Mouse (Mus musculus) G1E (cell line): ENCODE data around the gene Nos1. TPM values are rescaled to one million over a fixed set of nuclear protein-coding genes. Genes with fewer than 3 reads are reported as not detected.

Experiments
- ATAC-seq: 2 replicates; pipeline ENCODE4 v1.8.0; 2016; ENCODE audit warnings: mild to moderate bottlenecking; ENCODE audit not compliant: insufficient number of reproducible peaks, poor library complexity, low FRiP score, severe bottlenecking; ENCODE audit errors: extremely low read depth
- DNase-seq: peaks from one replicate; pipeline ENCODE4 v3.0.0; 2012; ENCODE audit warnings: low spot score
- H3K27me3 ChIP-seq: 2 replicates; pipeline ENCODE4 v1.6.1; 2012; ENCODE audit warnings: mild to moderate bottlenecking, low read length, inconsistent platforms; ENCODE audit not compliant: insufficient read depth
- H3K36me3 ChIP-seq: replicated peaks from 2 replicates; pipeline ENCODE3; 2012; ENCODE audit warnings: mild to moderate bottlenecking, inconsistent platforms
- H3K4me1 ChIP-seq: 2 replicates; pipeline ENCODE4 v1.6.1; 2012; ENCODE audit warnings: low read depth, low read length, inconsistent platforms, mixed read lengths; ENCODE audit not compliant: insufficient read depth
- H3K4me3 ChIP-seq: 2 replicates; pipeline ENCODE4 v1.5.1; 2012; ENCODE audit warnings: low read depth, mild to moderate bottlenecking, inconsistent platforms, low read length, moderate library complexity, mixed read lengths
- H3K9me3 ChIP-seq: replicated peaks from 2 replicates; pipeline ENCODE4 v1.6.1; 2012; ENCODE audit warnings: inconsistent platforms
- CTCF ChIP-seq: IDR thresholded peaks from 2 replicates; pipeline ENCODE4 v1.5.1; 2012; ENCODE audit warnings: low read depth, low read length, inconsistent platforms, mixed read lengths
- GATA1 ChIP-seq: IDR thresholded peaks from 2 replicates; pipeline ENCODE4 v1.6.1; 2012; ENCODE audit warnings: borderline replicate concordance, low read length, inconsistent platforms, mixed read lengths
- GATA2 ChIP-seq: IDR thresholded peaks from 2 replicates; pipeline ENCODE4 v1.6.1; 2012; ENCODE audit warnings: low read depth, low read length, inconsistent platforms, borderline replicate concordance
- POLR2AphosphoS5 ChIP-seq: IDR thresholded peaks from 2 replicates; pipeline ENCODE4 v1.6.1; 2012; ENCODE audit warnings: low read depth, low read length, inconsistent platforms; ENCODE audit not compliant: insufficient replicate concordance
- TAL1 ChIP-seq: conservative IDR thresholded peaks from 2 replicates; pipeline ENCODE4 v1.6.1; 2012; ENCODE audit warnings: low read depth, low read length, inconsistent platforms, mixed read lengths
- polyA plus RNA-seq: library from polyadenylated mRNA; stranded (reverse); fragments of >175 nt; gene quantifications from 2 replicates; pipeline ENCODE4 v1.2.3, GENCODE M21; 2012
- total RNA-seq, 2 experiments: library from RNA; stranded (forward) in 1 of 2; stranded (reverse) in 1 of 2; fragments of 200-1000 nt in 1 of 2; fragments of >200 nt in 1 of 2; fragmentation: Nextera tagmentation in 1 of 2; gene quantifications; 2 replicates each; pipeline ENCODE4 v1.2.3; 2014 to 2017

Gene Nos1
- total and polyA plus RNA-seq, 3 experiments: 0.05 TPM; not detected in 2

DNA sequence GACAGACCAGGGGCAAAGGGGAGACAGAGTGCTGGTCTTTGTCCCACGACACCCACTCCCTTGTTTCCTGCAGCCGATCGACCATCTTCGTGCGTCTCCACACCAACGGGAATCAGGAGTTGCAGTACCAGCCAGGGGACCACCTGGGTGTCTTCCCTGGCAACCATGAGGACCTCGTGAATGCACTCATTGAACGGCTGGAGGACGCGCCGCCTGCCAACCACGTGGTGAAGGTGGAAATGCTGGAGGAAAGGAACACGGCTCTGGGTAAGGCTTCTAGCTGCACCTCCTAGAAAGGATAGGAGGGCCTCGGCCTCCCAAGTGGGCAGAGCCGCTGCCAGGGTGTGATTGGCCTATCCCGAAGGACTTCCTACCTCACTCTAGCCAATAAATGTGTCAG is 155.5 kb downstream of the Nos1 start:
- no peaks in the 10 kb centered on the region for H3K4me1 ChIP-seq
- H3K36me3 ChIP-seq: no peaks in the 10 kb centered on the region
- peaks cover 62% of the 10 kb centered on the region for H3K9me3 ChIP-seq
- no peak for TF ChIP-seq CTCF
- TF ChIP-seq POLR2AphosphoS5: no peak
- TF ChIP-seq GATA2: no peak
- no peak for TF ChIP-seq GATA1
- no peak for TF ChIP-seq TAL1
- ATAC-seq (no peak), DNase-seq (no peak)
- no peak overlapping the region for H3K4me3 ChIP-seq
- H3K27me3 ChIP-seq: no peaks in the 10 kb centered on the region

GRCm38 (mm10) chr5:117937186-117937585 is 156.4 kb downstream of the Nos1 start:
- DNase-seq (no peak), ATAC-seq (no peak)
- TF ChIP-seq POLR2AphosphoS5 (no peak), GATA2 (no peak)
- no peaks in the 10 kb centered on the region for H3K27me3 ChIP-seq
- H3K4me3 ChIP-seq: no peak overlapping the region
- H3K36me3 ChIP-seq: no peaks in the 10 kb centered on the region
- peaks cover 65% of the 10 kb centered on the region for H3K9me3 ChIP-seq
- no peaks in the 10 kb centered on the region for H3K4me1 ChIP-seq

DNA sequence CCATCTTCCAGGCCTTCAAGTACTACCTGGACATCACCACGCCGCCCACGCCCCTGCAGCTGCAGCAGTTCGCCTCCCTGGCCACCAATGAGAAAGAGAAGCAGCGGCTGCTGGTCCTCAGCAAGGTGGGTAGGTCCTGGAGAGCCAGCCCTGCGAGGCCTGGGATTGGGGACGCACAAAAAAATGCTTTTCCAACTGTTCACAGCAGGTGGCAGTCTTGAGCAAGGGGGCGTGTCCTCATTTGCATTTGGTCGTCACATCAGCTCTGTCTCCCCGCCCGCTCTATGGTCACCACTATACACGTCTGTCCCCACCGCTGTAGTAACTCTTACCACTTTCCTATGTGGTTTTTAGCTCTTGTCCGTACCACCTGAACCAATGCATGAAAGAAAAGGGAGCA is 157.3 kb downstream of the Nos1 start:
- TF ChIP-seq CTCF (no peak), GATA1 (no peak), POLR2AphosphoS5 (no peak), TAL1 (no peak), GATA2 (no peak)
- no peaks in the 10 kb centered on the region for H3K36me3 ChIP-seq
- H3K4me3 ChIP-seq: no peak overlapping the region; the same call in 1 of the 2 replicates
- peaks cover 64% of the 10 kb centered on the region for H3K9me3 ChIP-seq
- no peaks in the 10 kb centered on the region for H3K27me3 ChIP-seq
- H3K4me1 ChIP-seq: no peaks in the 10 kb centered on the region
- DNase-seq (no peak), ATAC-seq (no peak)

GRCm38 (mm10) chr5:117939402-117939801 is 158.6 kb downstream of the Nos1 start:
- H3K4me1 ChIP-seq: no peaks in the 10 kb centered on the region
- no peaks in the 10 kb centered on the region for H3K27me3 ChIP-seq
- ATAC-seq (no peak), DNase-seq (no peak)
- peaks cover 67% of the 10 kb centered on the region for H3K9me3 ChIP-seq
- TF ChIP-seq GATA2: no peak
- no peak for TF ChIP-seq CTCF
- TF ChIP-seq TAL1: no peak
- no peak for TF ChIP-seq GATA1
- no peak for TF ChIP-seq POLR2AphosphoS5
- H3K4me3 ChIP-seq: no peak overlapping the region
- no peaks in the 10 kb centered on the region for H3K36me3 ChIP-seq

DNA sequence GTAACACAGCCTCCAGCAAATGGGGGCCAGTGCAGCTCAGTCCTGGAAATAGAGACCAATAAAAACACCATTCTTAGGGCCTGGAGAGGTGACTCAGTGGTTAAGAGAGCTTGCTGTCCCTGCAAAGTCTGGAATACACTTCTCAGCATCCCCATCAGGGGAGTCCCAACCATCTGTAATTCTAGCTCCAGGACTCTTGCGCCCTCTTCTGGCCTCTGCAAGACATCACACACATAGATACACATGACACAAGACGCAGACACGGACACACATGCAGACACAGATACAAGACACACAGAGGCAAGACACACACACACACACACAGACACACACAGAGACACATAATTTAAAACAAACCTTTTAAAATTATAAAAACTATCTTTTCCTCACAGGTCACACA is 160.7 kb downstream of the Nos1 start:
- no peak for TF ChIP-seq CTCF
- no peaks in the 10 kb centered on the region for H3K27me3 ChIP-seq
- no peak overlapping the region for H3K4me3 ChIP-seq
- ATAC-seq (no peak), DNase-seq (no peak)
- H3K9me3 ChIP-seq: peaks cover 60% of the 10 kb centered on the region
- H3K4me1 ChIP-seq: no peaks in the 10 kb centered on the region
- no peaks in the 10 kb centered on the region for H3K36me3 ChIP-seq

- no peak overlapping the region for H3K4me3 ChIP-seq
- no peak for ATAC-seq
- H3K27me3 ChIP-seq: no peaks in the 10 kb centered on the region
- H3K9me3 ChIP-seq: peaks cover 65% of the 10 kb centered on the region
- TF ChIP-seq GATA2: no peak
- no peak for TF ChIP-seq CTCF
- TF ChIP-seq GATA1: no peak
- TF ChIP-seq TAL1: no peak
- no peak for TF ChIP-seq POLR2AphosphoS5
- no peaks in the 10 kb centered on the region for H3K36me3 ChIP-seq
- no peaks in the 10 kb centered on the region for H3K4me1 ChIP-seq
- no peak for DNase-seq
Observed at GRCm38 (mm10) chr5:117946605-117947004, 165.8 kb downstream of the Nos1 start.

GRCm38 (mm10) chr5:117949393-117949792 is 168.6 kb downstream of the Nos1 start:
- Histone ChIP-seq H3K4me1 (no peaks in the 10 kb centered on the region), H3K27me3 (no peaks in the 10 kb centered on the region), H3K4me3 (no peak overlapping the region), H3K9me3 (peaks cover 60% of the 10 kb centered on the region), H3K36me3 (no peaks in the 10 kb centered on the region)
- ATAC-seq (no peak), DNase-seq (no peak)
- TF ChIP-seq CTCF (no peak), POLR2AphosphoS5 (no peak), TAL1 (no peak), GATA1 (no peak), GATA2 (no peak)
